Mouse (Mus musculus) CH12.LX (cell line): Measurements from ENCODE around the gene Gpsm1. TPM values are rescaled to one million over a fixed set of nuclear protein-coding genes. Genes with fewer than 3 reads are reported as not detected.

Experiments
- DNase-seq: peaks from one replicate; pipeline ENCODE4 v3.0.0-alpha.2; 2013; ENCODE audit errors: extremely low read depth
- H3K27ac ChIP-seq: 2 replicates; pipeline ENCODE4 v1.5.1; 2012; ENCODE audit warnings: low read depth, mild to moderate bottlenecking, control low read depth, moderate library complexity; ENCODE audit not compliant: insufficient read depth
- H3K27me3 ChIP-seq: replicated peaks from 2 replicates; pipeline ENCODE3; 2012; ENCODE audit warnings: inconsistent platforms
- H3K36me3 ChIP-seq, 2 experiments: replicated peaks in 1 of 2; 2 replicates each; pipeline versions ENCODE3 to v1.6.1; 2012; ENCODE audit warnings: inconsistent platforms in 1 of 2, low read length in 1 of 2, mild to moderate bottlenecking in 1 of 2, mixed read lengths in 1 of 2, moderate library complexity in 1 of 2; ENCODE audit not compliant: control insufficient read depth in 1 of 2, insufficient read depth in 1 of 2
- H3K4me1 ChIP-seq, 2 experiments: 2 replicates each; pipeline ENCODE4 v1.6.1; 2012; ENCODE audit warnings: inconsistent platforms in 1 of 2, moderate library complexity in 1 of 2; ENCODE audit not compliant: insufficient read depth in 2 of 2, control insufficient read depth in 1 of 2
- H3K4me2 ChIP-seq: 2 replicates; pipeline ENCODE4 v1.6.1; 2012; ENCODE audit warnings: low read depth, mild to moderate bottlenecking, control low read depth; ENCODE audit not compliant: poor library complexity, insufficient read depth, severe bottlenecking
- H3K4me3 ChIP-seq, 3 experiments: fragments of 150-350 bp in 1 of 3; sonication (generic) in 1 of 3; replicated peaks in 1 of 3; 2 replicates each; pipeline versions ENCODE3 to v1.5.1; 2011 to 2012; ENCODE audit warnings: low read depth in 2 of 3, low read length in 2 of 3, mild to moderate bottlenecking in 2 of 3, moderate library complexity in 2 of 3, control low read depth in 1 of 3, improper control_type of control experiment in 1 of 3, inconsistent platforms in 1 of 3, mixed read lengths in 1 of 3; ENCODE audit not compliant: poor library complexity in 1 of 3
- H3K79me2 ChIP-seq: replicated peaks from 2 replicates; pipeline ENCODE4 v1.6.1; 2012; ENCODE audit warnings: mild to moderate bottlenecking, moderate library complexity; ENCODE audit not compliant: control insufficient read depth, poor library complexity, insufficient read depth, severe bottlenecking; ENCODE audit errors: extremely low read depth
- H3K9ac ChIP-seq: 2 replicates; pipeline ENCODE4 v1.6.1; 2012; ENCODE audit warnings: low read depth, mild to moderate bottlenecking, control low read depth, moderate library complexity; ENCODE audit not compliant: insufficient read depth
- H3K9me3 ChIP-seq: replicated peaks from 2 replicates; pipeline ENCODE3; 2012; ENCODE audit warnings: low read length, inconsistent platforms, mixed read lengths
- BHLHE40 ChIP-seq: IDR thresholded peaks from 2 replicates; pipeline ENCODE4 v1.6.1; 2011; ENCODE audit warnings: mild to moderate bottlenecking, low read depth, low read length, improper control_type of control experiment
- CHD1 ChIP-seq: IDR thresholded peaks from 2 replicates; pipeline ENCODE4 v1.6.1; 2012; ENCODE audit warnings: low read depth, low read length, improper control_type of control experiment, inconsistent platforms
- CHD2 ChIP-seq: IDR thresholded peaks from 2 replicates; pipeline ENCODE4 v1.6.1; 2011; ENCODE audit warnings: low read length, improper control_type of control experiment
- E2F4 ChIP-seq: IDR thresholded peaks from 2 replicates; pipeline ENCODE4 v1.6.1; 2011; ENCODE audit warnings: low read depth, low read length, improper control_type of control experiment; ENCODE audit not compliant: insufficient replicate concordance
- ELF1 ChIP-seq: IDR thresholded peaks from 2 replicates; pipeline ENCODE4 v1.6.1; 2014; ENCODE audit warnings: low read depth, mild to moderate bottlenecking, inconsistent platforms, low read length, improper control_type of control experiment
- EP300 ChIP-seq: IDR thresholded peaks from 2 replicates; pipeline ENCODE4 v1.6.1; 2011; ENCODE audit warnings: low read length, improper control_type of control experiment
- ETS1 ChIP-seq: conservative IDR thresholded peaks from 2 replicates; pipeline ENCODE4 v1.6.1; 2012; ENCODE audit warnings: low read depth, mild to moderate bottlenecking, inconsistent platforms, low read length, improper control_type of control experiment, moderate library complexity
- GABPA ChIP-seq: IDR thresholded peaks from 2 replicates; pipeline ENCODE4 v1.6.1; 2012; ENCODE audit warnings: low read depth, low read length, improper control_type of control experiment, inconsistent platforms; ENCODE audit not compliant: insufficient replicate concordance
- HCFC1 ChIP-seq: IDR thresholded peaks from 2 replicates; pipeline ENCODE4 v1.6.1; 2012; ENCODE audit warnings: low read depth, mild to moderate bottlenecking, inconsistent platforms, low read length, improper control_type of control experiment
- JUN ChIP-seq: IDR thresholded peaks from 2 replicates; pipeline ENCODE4 v1.6.1; 2011; ENCODE audit warnings: low read depth, mild to moderate bottlenecking, low read length, improper control_type of control experiment, moderate library complexity; ENCODE audit not compliant: insufficient read depth
- JUND ChIP-seq: conservative IDR thresholded peaks from 2 replicates; pipeline ENCODE4 v1.6.1; 2011; ENCODE audit warnings: low read depth, low read length, improper control_type of control experiment
- KAT2A ChIP-seq: IDR thresholded peaks from 2 replicates; pipeline ENCODE4 v1.6.1; 2012; ENCODE audit warnings: low read length, improper control_type of control experiment, inconsistent platforms; ENCODE audit not compliant: insufficient replicate concordance
- MAFK ChIP-seq: IDR thresholded peaks from 2 replicates; pipeline ENCODE4 v1.6.1; 2011; ENCODE audit warnings: low read length, improper control_type of control experiment; ENCODE audit not compliant: insufficient replicate concordance
- MAX ChIP-seq: IDR thresholded peaks from 2 replicates; pipeline ENCODE4 v1.6.1; 2011; ENCODE audit warnings: low read length, improper control_type of control experiment
- MAZ ChIP-seq: IDR thresholded peaks from 2 replicates; pipeline ENCODE4 v1.6.1; 2012; ENCODE audit warnings: low read depth, mild to moderate bottlenecking, inconsistent platforms, low read length, improper control_type of control experiment, moderate library complexity
- MYC ChIP-seq: IDR thresholded peaks from 2 replicates; pipeline ENCODE4 v1.6.1; 2011; ENCODE audit warnings: low read depth, mild to moderate bottlenecking, improper control_type of control experiment, low read length
- POLR2A ChIP-seq: IDR thresholded peaks from 2 replicates; pipeline ENCODE4 v1.6.1; 2011; ENCODE audit warnings: low read depth, mild to moderate bottlenecking, improper control_type of control experiment, low read length
- POLR2AphosphoS2 ChIP-seq: IDR thresholded peaks from 2 replicates; pipeline ENCODE4 v1.6.1; 2011; ENCODE audit warnings: low read depth, low read length, improper control_type of control experiment
- RAD21 ChIP-seq: IDR thresholded peaks from 2 replicates; pipeline ENCODE4 v1.6.1; 2011; ENCODE audit warnings: low read depth, mild to moderate bottlenecking, low read length, improper control_type of control experiment, moderate library complexity
- SIN3A ChIP-seq: IDR thresholded peaks from 2 replicates; pipeline ENCODE4 v1.6.1; 2012; ENCODE audit warnings: low read length, improper control_type of control experiment, inconsistent platforms
- SMC3 ChIP-seq: IDR thresholded peaks from 2 replicates; pipeline ENCODE4 v1.6.1; 2011; ENCODE audit warnings: low read depth, low read length, improper control_type of control experiment
- TBP ChIP-seq: conservative IDR thresholded peaks from 2 replicates; pipeline ENCODE4 v1.6.1; 2011; ENCODE audit warnings: low read depth, low read length, improper control_type of control experiment
- TCF12 ChIP-seq: IDR thresholded peaks from 2 replicates; pipeline ENCODE4 v1.6.1; 2014; ENCODE audit warnings: low read depth, mild to moderate bottlenecking, inconsistent platforms, low read length, improper control_type of control experiment
- UBTF ChIP-seq: IDR thresholded peaks from 2 replicates; pipeline ENCODE4 v1.6.1; 2012; ENCODE audit warnings: low read depth, mild to moderate bottlenecking, inconsistent platforms, low read length, improper control_type of control experiment, moderate library complexity
- ZKSCAN1 ChIP-seq: IDR thresholded peaks from 2 replicates; pipeline ENCODE4 v1.6.1; 2012; ENCODE audit warnings: low read depth, inconsistent platforms, low read length, improper control_type of control experiment, borderline replicate concordance
- ZMIZ1 ChIP-seq: IDR thresholded peaks from 2 replicates; pipeline ENCODE4 v1.6.1; 2012; ENCODE audit warnings: low read depth, mild to moderate bottlenecking, inconsistent platforms, low read length, improper control_type of control experiment
- ZNF384 ChIP-seq: IDR thresholded peaks from 2 replicates; pipeline ENCODE4 v1.6.1; 2012; ENCODE audit warnings: low read depth, low read length, improper control_type of control experiment, inconsistent platforms
- dilution Hi-C: fragments of 300-500 bp; cut with MboI; formaldehyde crosslinking; loops from 2 replicates; pipeline ENCODE4 v1.14.3; 2020; ENCODE audit warnings: low sequenced_read_pairs; ENCODE audit not compliant: extremely low pct_unique_long_range_greater_than_20kb, extremely low pct_ligation_motif_present
- in situ Hi-C: fragments of 300-500 bp; cut with MboI; formaldehyde crosslinking; loops from 3 replicates; pipeline ENCODE4 v1.14.3; 2019; ENCODE audit warnings: low sequenced_read_pairs, low pct_ligation_motif_present, low pct_unique_long_range_greater_than_20kb, mixed read lengths
- polyA plus RNA-seq: library from polyadenylated mRNA; unstranded; fragments of >175 nt; gene quantifications from 2 replicates; pipeline ENCODE4 v1.2.1, GENCODE M21; 2012; ENCODE audit warnings: low read depth; ENCODE audit not compliant: insufficient read length
- total RNA-seq, 2 experiments: library from RNA; depleted of rRNA; stranded (reverse); fragments of 300-350 nt in 1 of 2; fragments of >200 nt in 1 of 2; gene quantifications; 2 replicates each; pipeline ENCODE4 v1.2.3; 2012 to 2014

Gpsm1 gene
- total and polyA plus RNA-seq, 3 experiments = 3.2 to 8.1 (median 3.6) TPM

GRCm38 (mm10) chr2:26299336-26299735 lies 16.0 kb upstream of the Gpsm1 start:
- Histone ChIP-seq H3K36me3 (no peaks in the 10 kb centered on the region), H3K4me2 (no peak overlapping the region), H3K4me1 (no peaks in the 10 kb centered on the region), H3K9me3 (peaks cover 17% of the 10 kb centered on the region), H3K27me3 (peaks cover 84% of the 10 kb centered on the region), H3K4me3 (no peak overlapping the region), H3K9ac (no peak overlapping the region), H3K27ac (no peak overlapping the region), H3K79me2 (no peaks in the 10 kb centered on the region)
- no peak for DNase-seq
- in situ Hi-C loops (loop anchor here (25.0 kb wide), 1 partner anchor 262 kb away; no protein-coding TSS in a partner anchor), dilution Hi-C loops (no loop called here)
- no peak for TF ChIP-seq RAD21
- TF ChIP-seq JUN = no peak
- no peak for TF ChIP-seq ZMIZ1
- no peak for TF ChIP-seq SIN3A
- no peak for TF ChIP-seq EP300
- TF ChIP-seq ZNF384 = no peak
- TF ChIP-seq ETS1 = no peak
- no peak for TF ChIP-seq CHD1
- TF ChIP-seq GABPA = no peak
- TF ChIP-seq E2F4 = no peak
- no peak for TF ChIP-seq TBP
- no peak for TF ChIP-seq MAFK
- TF ChIP-seq KAT2A = no peak
- TF ChIP-seq TCF12 = no peak
- no peak for TF ChIP-seq JUND
- no peak for TF ChIP-seq MAZ
- TF ChIP-seq ZKSCAN1 = no peak
- no peak for TF ChIP-seq HCFC1
- TF ChIP-seq MAX = no peak
- no peak for TF ChIP-seq SMC3

- in situ Hi-C loops (no loop called here), dilution Hi-C loops (no loop called here)
- Histone ChIP-seq H3K36me3 (no peaks in the 10 kb centered on the region), H3K27ac (no peak overlapping the region), H3K4me3 (no peak overlapping the region), H3K9ac (no peak overlapping the region), H3K79me2 (no peaks in the 10 kb centered on the region), H3K4me1 (no peaks in the 10 kb centered on the region), H3K9me3 (peaks cover 22% of the 10 kb centered on the region), H3K27me3 (peaks cover 79% of the 10 kb centered on the region), H3K4me2 (no peak overlapping the region)
- no peak for TF ChIP-seq ZMIZ1
- no peak for TF ChIP-seq SIN3A
- no peak for TF ChIP-seq KAT2A
- no peak for TF ChIP-seq SMC3
- TF ChIP-seq MYC = no peak
- TF ChIP-seq MAFK = no peak
- no peak for TF ChIP-seq ELF1
- no peak for TF ChIP-seq ZKSCAN1
- no peak for TF ChIP-seq UBTF
- TF ChIP-seq EP300 = no peak
- no peak for TF ChIP-seq BHLHE40
- no peak for TF ChIP-seq POLR2AphosphoS2
- no peak for TF ChIP-seq POLR2A
- no peak for TF ChIP-seq CHD2
- no peak for TF ChIP-seq CHD1
- DNase-seq = no peak
Measured at GRCm38 (mm10) chr2:26300161-26300807, 15.0 kb upstream of the Gpsm1 start.
